Mouse (Mus musculus) E14TG2a.4 (cell line): ENCODE measurements around the gene Iqcf3.

Experiments used
- CTCF ChIP-seq: conservative IDR thresholded peaks from 2 replicates; pipeline ENCODE4 v1.5.1; 2014; ENCODE audit warnings: low read length
- NANOG ChIP-seq: IDR thresholded peaks from 2 replicates; pipeline ENCODE4 v1.6.1; 2014; ENCODE audit warnings: borderline replicate concordance, low read length, mixed read lengths

DNA sequence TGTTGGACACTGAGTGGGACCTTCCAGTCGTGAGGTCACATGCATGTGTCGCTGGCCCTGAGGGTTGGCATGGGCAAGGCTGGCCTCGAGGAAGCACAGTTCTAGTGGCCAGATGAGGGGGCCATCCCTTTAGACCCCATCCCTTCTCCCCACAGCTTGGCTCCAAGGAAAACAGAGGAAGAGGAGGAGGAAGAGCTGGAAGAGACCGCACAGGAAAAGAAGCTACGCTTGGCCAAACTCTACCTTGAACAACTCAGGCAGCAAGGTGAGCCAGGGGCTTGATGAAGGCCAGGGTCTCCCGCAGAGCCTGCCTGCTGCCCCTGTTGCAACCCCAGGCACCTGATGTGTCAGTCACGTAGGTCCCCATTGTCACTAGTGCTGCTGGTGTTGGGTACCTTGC is 80.9 kb downstream of the Iqcf3 start:
- TF ChIP-seq CTCF, result no peak
- TF ChIP-seq NANOG, result no peak
